ENCODE assay signal across 10 mouse cellular contexts in genomic region chr12:32110903-32111302, GRCm38 (mm10). TPM values are rescaled to one million over a fixed set of nuclear protein-coding genes. Genes with fewer than 3 reads are reported as not detected.
A peak's percentile ranks its signal among the peaks of the same experiment; 100 is the strongest.
DNase-seq lines count a peak whose midpoint lies in the region; ATAC-seq lines count a peak whose summit lies in the region.
"Had no signal": no experiment of that assay in that cellular context is flagged by ENCODE, and none has a peak within 500 bp of the region (broad histone marks: within the 10 kb centered on the region; RNA-seq: fewer than 3 reads in every experiment).

No protein-coding gene starts in this region.

- H3K4me1 ChIP-seq in erythroblast, embryonic 14.5 days (ENCODE audit: control insufficient read depth) = peaks cover 98% of the 10 kb centered on the region
- H3K4me1 ChIP-seq in midbrain, embryonic 14.5 days (ENCODE audit: control insufficient read depth, insufficient read depth, low read length) = no peaks in the 10 kb centered on the region

- DNase-seq in heart, adult 11 months = peak; percentile 91
- no peak for DNase-seq in heart, adult 9 months (ENCODE audit: low spot score in 2 of 2)
- DNase-seq in MEL-GATA-1-ER (ENCODE audit: extremely low read depth, low read depth) = peak; percentile 98
- peak; percentile 66 for DNase-seq in mesoderm, embryonic 11.5 days (ENCODE audit: low read depth, low spot score)
- no peak for DNase-seq in midbrain, embryonic 14.5 days
- no peak for DNase-seq in frontal cortex, postnatal 36 days (ENCODE audit: low spot score in 2 of 2)
- DNase-seq in frontal cortex, postnatal 25 days (ENCODE audit: low spot score in 2 of 2) = no peak
- DNase-seq: left cerebral cortex, postnatal 4 days had no signal

- no peaks in the 10 kb centered on the region for H3K9me3 ChIP-seq in erythroblast, embryonic 14.5 days (ENCODE audit: control insufficient read depth, low read length)
- H3K9me3 ChIP-seq in midbrain, embryonic 14.5 days (ENCODE audit: control insufficient read depth, low read length) = no peaks in the 10 kb centered on the region

- H3K4me2 ChIP-seq in midbrain, embryonic 14.5 days (ENCODE audit: low read length) = no peak overlapping the region

- H3K4me3 ChIP-seq in erythroblast, embryonic 14.5 days (replicated peaks) = peak overlapping the region; percentile 70
- H3K4me3 ChIP-seq in midbrain, embryonic 14.5 days (replicated peaks; ENCODE audit: low read depth, low read length) = no peak overlapping the region

- H3K9ac ChIP-seq in midbrain, embryonic 14.5 days (replicated peaks; ENCODE audit: low read length) = no peak overlapping the region

- peaks cover 98% of the 10 kb centered on the region for H3K36me3 ChIP-seq in erythroblast, embryonic 14.5 days (ENCODE audit: control insufficient read depth)
- no peaks in the 10 kb centered on the region for H3K36me3 ChIP-seq in midbrain, embryonic 14.5 days (ENCODE audit: control insufficient read depth, insufficient read depth, low read length)

- H3K27ac ChIP-seq in midbrain, embryonic 14.5 days (replicated peaks; ENCODE audit: low read depth, low read length) = no peak overlapping the region

- WGBS in midbrain, embryonic 14.5 days = 48% methylated on average over 5 of the region's 5 CpGs

- no peak for ATAC-seq in midbrain, embryonic 14.5 days (ENCODE audit: low FRiP score, low TSS enrichment)
- ATAC-seq: forebrain, embryonic 16.5 days had no signal

- H3K27me3 ChIP-seq in erythroblast, embryonic 14.5 days (ENCODE audit: control insufficient read depth) = no peaks in the 10 kb centered on the region
- H3K27me3 ChIP-seq in midbrain, embryonic 14.5 days (ENCODE audit: control insufficient read depth, insufficient read depth, low read length) = no peaks in the 10 kb centered on the region

RNA-seq across cellular contexts. Expression of gene Prkar2b, which starts 49.8 kb away (rescaled TPM):
- 6.7 and 10.7 TPM in 2 replicates for polyA plus RNA-seq in erythroblast, embryonic 14.5 days (2012)
- polyA plus RNA-seq in midbrain, embryonic 14.5 days (2014; fragmentation: Nextera tagmentation; extraction: Ambion mirVana) = 151 and 188 TPM in 2 replicates

Comparison
In these comparisons a context has a peak if more than half of its experiments do, and no peak if none do; other contexts are left out.
1. DNase-seq: peak in heart, adult 11 months (single experiment), MEL-GATA-1-ER (single experiment) and mesoderm, embryonic 11.5 days (single experiment); none in heart, adult 9 months (0 of 2), midbrain, embryonic 14.5 days (single experiment), frontal cortex, postnatal 36 days (0 of 2) and frontal cortex, postnatal 25 days (0 of 2).
2. RNA of gene Prkar2b, which starts 49.8 kb away (polyA plus RNA-seq): 151 to 188 TPM in midbrain, embryonic 14.5 days; 6.7 to 10.7 TPM in erythroblast, embryonic 14.5 days; every median in the first group is over 10 times any median in the second.